Mouse (Mus musculus): ENCODE measurements around the gene Ppil3. TPM values are rescaled to one million over a fixed set of nuclear protein-coding genes. Genes with fewer than 3 reads are reported as not detected.

The Ppil3 gene
- total RNA-seq (2014; fragmentation: Nextera tagmentation) (96.1 and 99.1 TPM in 2 replicates), total RNA-seq (2017) (86.2 and 94.3 TPM in 2 replicates)

- peak; percentile 95 for ATAC-seq (replicated peaks; ENCODE audit: low FRiP score, low TSS enrichment, poor library complexity, severe bottlenecking)
Observed at GRCm38 (mm10) chr1:58445143-58445722, at the start of gene Ppil3, which contains the start of gene Nif3l1. Gene Ppil3, minus strand, starts transcription at chr1:58445486. Gene Nif3l1, plus strand, starts transcription at chr1:58445151.

GRCm38 (mm10) chr1:58482647-58483046 is 37.4 kb upstream of the Ppil3 start:
- no peak for ATAC-seq (replicated peaks; ENCODE audit: low FRiP score, low TSS enrichment, poor library complexity, severe bottlenecking)

GRCm38 (mm10) chr1:58475662-58476061 is 30.4 kb upstream of the Ppil3 start:
- no peak for ATAC-seq (replicated peaks; ENCODE audit: low FRiP score, low TSS enrichment, poor library complexity, severe bottlenecking)

- no peak for ATAC-seq (replicated peaks; ENCODE audit: low FRiP score, low TSS enrichment, poor library complexity, severe bottlenecking)
Observed at GRCm38 (mm10) chr1:58465561-58465960, 20.3 kb upstream of the Ppil3 start.

- ATAC-seq (replicated peaks; ENCODE audit: low FRiP score, low TSS enrichment, poor library complexity, severe bottlenecking): no peak
Observed at GRCm38 (mm10) chr1:58465042-58465441, 19.8 kb upstream of the Ppil3 start.

GRCm38 (mm10) chr1:58463935-58464334 is 18.6 kb upstream of the Ppil3 start:
- no peak for ATAC-seq (replicated peaks; ENCODE audit: low FRiP score, low TSS enrichment, poor library complexity, severe bottlenecking)

- ATAC-seq (replicated peaks; ENCODE audit: low FRiP score, low TSS enrichment, poor library complexity, severe bottlenecking): no peak
Observed at GRCm38 (mm10) chr1:58460566-58460965, 15.3 kb upstream of the Ppil3 start.

GRCm38 (mm10) chr1:58458867-58459266 is 13.6 kb upstream of the Ppil3 start:
- ATAC-seq (replicated peaks; ENCODE audit: low FRiP score, low TSS enrichment, poor library complexity, severe bottlenecking): no peak

GRCm38 (mm10) chr1:58458175-58458574 is 12.9 kb upstream of the Ppil3 start:
- no peak for ATAC-seq (replicated peaks; ENCODE audit: low FRiP score, low TSS enrichment, poor library complexity, severe bottlenecking)

GRCm38 (mm10) chr1:58454316-58454715 is 9.0 kb upstream of the Ppil3 start:
- no peak for ATAC-seq (replicated peaks; ENCODE audit: low FRiP score, low TSS enrichment, poor library complexity, severe bottlenecking)

- no peak for ATAC-seq (replicated peaks; ENCODE audit: low FRiP score, low TSS enrichment, poor library complexity, severe bottlenecking)
Observed at GRCm38 (mm10) chr1:58448396-58448795, 3.1 kb upstream of the Ppil3 start.

GRCm38 (mm10) chr1:58447766-58448165 is 2.5 kb upstream of the Ppil3 start:
- no peak for ATAC-seq (replicated peaks; ENCODE audit: low FRiP score, low TSS enrichment, poor library complexity, severe bottlenecking)

- ATAC-seq (replicated peaks; ENCODE audit: low FRiP score, low TSS enrichment, poor library complexity, severe bottlenecking): no peak
Observed at GRCm38 (mm10) chr1:58445861-58446260, 575 bp upstream of the Ppil3 start.

- no peak for ATAC-seq (replicated peaks; ENCODE audit: low FRiP score, low TSS enrichment, poor library complexity, severe bottlenecking)
Observed at GRCm38 (mm10) chr1:58444691-58445090, 595 bp downstream of the Ppil3 start.

GRCm38 (mm10) chr1:58424551-58424950 is 20.7 kb downstream of the Ppil3 start:
- no peak for ATAC-seq (replicated peaks; ENCODE audit: low FRiP score, low TSS enrichment, poor library complexity, severe bottlenecking)

GRCm38 (mm10) chr1:58423371-58424248 is 21.7 kb downstream of the Ppil3 start, which contains the start of gene Clk1:
Gene Clk1, minus strand, starts transcription at chr1:58424066.
- peak; percentile 82 for ATAC-seq (replicated peaks; ENCODE audit: low FRiP score, low TSS enrichment, poor library complexity, severe bottlenecking)

- peak; percentile 56; the same call in 1 of the 2 replicates for ATAC-seq (replicated peaks; ENCODE audit: low FRiP score, low TSS enrichment, poor library complexity, severe bottlenecking)
Observed at GRCm38 (mm10) chr1:58422879-58423278, 22.4 kb downstream of the Ppil3 start.

GRCm38 (mm10) chr1:58420961-58421360 is 24.3 kb downstream of the Ppil3 start:
- ATAC-seq (replicated peaks; ENCODE audit: low FRiP score, low TSS enrichment, poor library complexity, severe bottlenecking): 0 out of 2 replicates have a peak, but pooled peaks have one; percentile 28

- ATAC-seq (replicated peaks; ENCODE audit: low FRiP score, low TSS enrichment, poor library complexity, severe bottlenecking): no peak
Observed at GRCm38 (mm10) chr1:58420032-58420431, 25.3 kb downstream of the Ppil3 start.

- ATAC-seq (replicated peaks; ENCODE audit: low FRiP score, low TSS enrichment, poor library complexity, severe bottlenecking): no peak
Observed at GRCm38 (mm10) chr1:58416048-58416447, 29.2 kb downstream of the Ppil3 start.

- ATAC-seq (replicated peaks; ENCODE audit: low FRiP score, low TSS enrichment, poor library complexity, severe bottlenecking): no peak
Observed at GRCm38 (mm10) chr1:58415442-58415841, 29.8 kb downstream of the Ppil3 start.

Measured in megakaryocyte-erythroid progenitor cell, adult 5-6 weeks (primary cell).